Mouse (Mus musculus): ENCODE measurements around the gene St14.

Gene St14

DNA sequence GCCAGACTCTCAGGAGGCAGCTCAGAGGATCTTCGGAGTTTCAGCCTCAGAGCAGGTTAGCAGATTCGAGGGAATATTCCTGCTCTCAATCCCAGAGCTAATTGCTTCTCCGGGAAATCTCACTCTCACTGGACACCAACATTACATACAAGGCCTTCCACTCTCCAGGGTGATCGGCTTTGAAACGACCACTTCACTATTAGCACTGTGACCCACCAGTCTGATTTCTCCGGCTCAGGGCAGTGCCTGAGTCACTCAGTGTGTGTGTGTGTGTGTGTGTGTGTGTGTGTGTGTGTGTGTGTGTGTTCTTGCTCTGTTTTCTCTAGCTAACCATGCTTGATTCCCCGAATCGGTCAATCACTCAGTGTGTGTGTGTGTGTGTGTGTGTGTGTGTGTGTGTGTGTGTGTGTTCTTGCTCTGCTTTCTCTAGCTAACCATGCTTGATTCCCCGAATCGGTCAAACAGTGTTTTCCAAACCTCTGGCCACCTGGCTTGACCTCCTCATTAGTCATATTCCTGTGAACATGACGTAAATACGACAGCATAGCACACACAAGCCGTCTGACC is 9.1 kb downstream of the St14 start:
- DNase-seq (ENCODE audit: low spot score), result no peak

DNA sequence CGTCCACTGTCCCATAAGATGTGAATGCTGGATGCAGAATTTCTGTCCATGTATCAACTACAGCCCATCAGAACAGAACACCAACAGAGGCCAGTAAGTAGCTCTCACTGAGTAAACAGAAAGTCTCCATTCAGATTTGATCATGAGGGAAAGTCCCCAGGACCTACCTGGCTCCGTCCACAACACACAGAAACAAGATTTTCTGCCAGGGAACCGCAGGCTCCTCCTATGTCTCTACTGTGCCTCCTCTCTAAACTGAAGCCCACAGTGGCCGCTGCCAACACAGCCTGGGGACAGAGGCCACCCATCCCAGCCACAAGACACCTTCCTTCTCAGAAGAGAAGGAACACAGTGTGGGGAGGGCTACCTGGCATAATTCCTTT is 11.1 kb downstream of the St14 start:
- no peak for DNase-seq (ENCODE audit: low spot score)

DNA sequence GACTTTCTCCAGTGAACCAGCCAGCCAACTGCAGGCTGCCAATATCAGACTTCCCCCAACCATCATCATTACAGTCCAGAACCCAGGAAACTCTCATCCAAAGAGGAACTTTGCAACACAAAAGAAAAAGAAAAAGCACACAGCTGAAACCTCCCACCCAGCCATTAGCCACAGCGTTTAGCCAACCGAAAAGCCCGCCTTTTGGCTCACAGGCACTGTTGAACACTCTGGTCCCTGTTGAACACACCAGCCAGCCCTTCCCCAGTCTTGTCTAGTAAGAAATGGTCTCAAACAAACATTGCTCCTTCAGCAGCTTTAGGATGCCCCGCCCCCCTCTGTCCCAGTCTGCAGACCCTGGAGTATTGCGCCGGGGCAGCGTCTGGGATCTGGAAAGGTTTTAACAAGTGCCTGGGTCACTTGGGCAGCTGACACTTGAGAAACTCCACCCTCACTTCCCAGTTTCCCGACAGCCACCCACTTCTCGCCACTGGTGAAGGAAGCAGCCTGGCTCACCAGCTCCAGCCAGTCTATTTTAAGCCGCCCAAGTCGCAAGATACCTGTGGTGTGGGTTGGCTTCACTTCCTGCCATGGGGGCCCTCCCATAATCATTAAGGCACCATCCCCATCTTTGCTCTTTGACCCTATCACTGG is 11.6 kb downstream of the St14 start:
- DNase-seq (ENCODE audit: low spot score), result no peak

DNA sequence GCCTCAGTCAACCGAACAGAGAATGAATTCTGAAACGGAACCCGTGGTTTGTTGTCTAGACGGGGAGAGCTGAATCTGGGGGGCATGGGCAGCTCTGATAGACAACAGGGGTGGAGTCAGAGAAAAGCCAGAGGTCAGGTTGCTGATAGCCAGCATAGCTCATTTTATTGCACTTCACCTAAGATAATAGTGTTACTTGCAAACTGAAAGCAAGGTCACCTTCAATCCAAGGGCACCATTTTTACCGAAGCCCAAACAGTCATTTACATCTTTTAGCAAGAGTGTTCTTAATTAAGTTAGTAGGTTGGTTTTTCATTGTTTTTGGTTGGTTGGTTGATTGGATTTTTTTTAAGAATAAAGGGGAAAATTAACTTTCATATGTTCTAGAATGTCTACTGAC is 12.2 kb downstream of the St14 start:
- DNase-seq (ENCODE audit: low spot score), result no peak

DNA sequence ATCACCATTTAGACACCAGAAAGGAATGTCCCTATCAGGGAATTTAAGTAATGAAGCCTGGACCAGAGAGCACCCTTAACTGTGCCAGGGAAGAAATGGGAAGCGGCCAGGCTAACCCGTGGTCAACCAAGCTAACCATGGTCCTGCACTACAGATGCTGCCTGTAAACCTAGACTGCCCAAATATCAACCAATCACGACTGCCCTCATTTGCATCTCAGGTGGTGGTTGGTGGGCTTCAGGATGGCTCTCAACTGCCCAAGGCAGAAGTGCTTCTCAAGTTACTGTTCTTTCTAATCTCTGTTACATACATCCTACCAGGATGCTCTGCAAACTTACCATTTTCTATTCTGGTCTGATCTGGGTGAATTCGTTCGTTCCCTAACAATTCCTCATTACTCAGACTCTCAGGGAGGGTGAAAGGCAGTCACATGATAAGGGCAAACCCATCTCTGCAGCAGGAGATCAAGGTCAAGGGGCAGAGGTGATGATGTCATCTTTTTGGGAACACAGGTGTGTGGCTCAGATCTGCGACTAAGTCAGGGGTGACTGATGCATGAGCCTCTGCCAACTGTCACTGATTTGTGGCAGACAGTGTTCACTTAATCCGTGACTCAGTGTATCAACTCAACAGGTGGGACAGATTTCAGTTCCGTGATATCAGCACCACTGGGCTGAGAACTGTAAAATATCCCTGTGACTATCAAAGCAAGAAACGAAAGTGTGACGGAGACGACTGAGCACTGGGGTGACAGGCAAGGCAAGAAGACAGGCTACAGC is 12.9 kb downstream of the St14 start:
- DNase-seq (ENCODE audit: low spot score), result peak; percentile 87

DNA sequence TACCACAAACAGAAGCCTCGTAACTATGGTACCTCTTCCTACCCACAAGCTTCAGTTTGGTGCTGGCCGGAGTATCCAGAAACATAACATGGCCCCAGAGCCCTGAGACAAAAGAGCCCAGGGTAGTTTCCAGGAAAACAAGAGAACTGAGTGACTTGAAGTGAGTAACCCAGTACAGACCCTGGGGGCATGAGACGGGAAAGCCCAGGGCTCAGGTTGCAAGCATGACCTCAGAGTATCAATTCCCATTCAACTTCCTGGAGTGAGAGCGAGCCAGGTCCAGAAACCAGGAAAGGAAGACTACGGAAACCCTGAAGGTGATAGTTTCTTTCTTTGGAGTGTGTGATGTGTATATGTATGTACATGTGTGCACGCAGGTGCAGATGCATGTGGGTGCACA is 14.2 kb downstream of the St14 start:
- DNase-seq (ENCODE audit: low spot score), result no peak

DNA sequence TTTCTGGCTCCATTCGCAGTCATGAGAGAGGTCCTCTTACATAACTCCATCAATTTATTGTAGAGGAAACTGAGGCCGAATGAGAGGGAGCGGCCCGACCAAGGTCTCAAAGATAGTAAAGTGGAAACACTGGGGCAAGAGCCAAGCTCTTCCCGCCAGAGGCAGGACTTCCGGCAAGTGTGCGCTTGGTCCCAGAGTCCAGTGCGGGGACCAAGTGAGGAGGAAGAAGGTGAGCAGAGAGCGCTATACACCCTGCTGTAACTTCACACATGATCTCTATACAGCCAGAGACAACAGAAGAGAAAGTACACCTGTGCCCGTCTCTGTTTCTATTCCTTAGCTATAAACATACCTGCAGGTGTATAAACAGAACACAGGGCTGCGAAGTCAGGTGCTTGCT is 14.6 kb downstream of the St14 start:
- DNase-seq (ENCODE audit: low spot score), result no peak

DNA sequence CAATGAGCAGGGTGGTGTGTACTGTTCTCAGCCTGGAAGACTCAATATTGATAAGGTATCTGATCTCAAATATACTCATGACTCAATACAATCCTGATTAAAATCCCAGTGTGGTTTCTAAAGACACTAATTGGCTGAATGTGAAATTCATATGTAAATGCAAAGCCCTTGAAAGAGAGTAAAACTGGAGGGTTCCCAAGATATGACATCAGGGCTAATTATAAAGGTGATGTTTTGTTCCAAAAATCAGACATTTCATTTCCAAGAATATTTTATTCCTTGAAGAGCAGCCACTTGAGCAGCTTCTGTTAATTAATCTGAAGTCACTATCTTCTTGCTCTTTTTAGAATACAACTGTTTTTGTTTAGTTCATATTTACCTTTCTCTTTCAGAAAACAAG is 16.1 kb downstream of the St14 start:
- no peak for DNase-seq (ENCODE audit: low spot score)

DNA sequence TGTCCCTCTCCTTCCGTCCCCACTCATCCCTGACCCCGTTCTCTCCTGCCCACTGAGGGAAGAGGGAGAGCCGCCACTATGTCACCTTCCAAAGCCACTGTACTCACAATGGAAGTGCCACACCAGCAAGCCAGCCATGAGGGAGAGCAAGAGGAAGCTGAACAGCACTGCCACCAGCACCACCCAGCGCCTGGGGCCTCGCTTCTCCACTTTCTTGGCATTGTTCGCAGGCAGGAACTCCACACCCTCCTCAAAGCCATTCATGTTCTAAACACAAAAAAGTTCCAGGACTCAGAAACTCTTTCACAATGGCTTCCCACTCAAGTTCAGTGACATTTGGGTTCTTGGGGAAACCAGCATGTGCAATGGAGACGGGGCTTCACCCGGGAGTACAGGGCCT is 23.2 kb downstream of the St14 start:
- no peak for DNase-seq (ENCODE audit: low spot score)

DNA sequence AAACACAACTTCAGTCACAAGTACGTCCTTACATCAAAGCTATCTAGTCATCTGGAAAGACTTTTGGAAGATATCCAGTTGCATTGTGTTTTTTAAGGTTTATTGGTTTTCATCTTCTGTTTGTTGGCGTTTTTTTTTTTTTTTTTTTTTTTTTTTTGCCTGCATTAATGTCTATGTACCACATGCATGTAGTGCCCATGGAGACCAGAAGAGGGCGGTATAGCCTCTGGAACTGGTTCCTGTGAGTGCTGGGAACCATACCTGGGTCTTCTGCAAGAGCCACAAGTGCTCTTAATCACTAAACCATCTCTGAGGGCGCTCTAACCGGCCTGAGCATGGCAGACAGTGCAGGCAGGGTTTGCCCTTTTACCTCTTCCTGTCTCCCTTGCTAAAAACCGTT is 33.5 kb downstream of the St14 start:
- no peak for DNase-seq (ENCODE audit: low spot score)

DNA sequence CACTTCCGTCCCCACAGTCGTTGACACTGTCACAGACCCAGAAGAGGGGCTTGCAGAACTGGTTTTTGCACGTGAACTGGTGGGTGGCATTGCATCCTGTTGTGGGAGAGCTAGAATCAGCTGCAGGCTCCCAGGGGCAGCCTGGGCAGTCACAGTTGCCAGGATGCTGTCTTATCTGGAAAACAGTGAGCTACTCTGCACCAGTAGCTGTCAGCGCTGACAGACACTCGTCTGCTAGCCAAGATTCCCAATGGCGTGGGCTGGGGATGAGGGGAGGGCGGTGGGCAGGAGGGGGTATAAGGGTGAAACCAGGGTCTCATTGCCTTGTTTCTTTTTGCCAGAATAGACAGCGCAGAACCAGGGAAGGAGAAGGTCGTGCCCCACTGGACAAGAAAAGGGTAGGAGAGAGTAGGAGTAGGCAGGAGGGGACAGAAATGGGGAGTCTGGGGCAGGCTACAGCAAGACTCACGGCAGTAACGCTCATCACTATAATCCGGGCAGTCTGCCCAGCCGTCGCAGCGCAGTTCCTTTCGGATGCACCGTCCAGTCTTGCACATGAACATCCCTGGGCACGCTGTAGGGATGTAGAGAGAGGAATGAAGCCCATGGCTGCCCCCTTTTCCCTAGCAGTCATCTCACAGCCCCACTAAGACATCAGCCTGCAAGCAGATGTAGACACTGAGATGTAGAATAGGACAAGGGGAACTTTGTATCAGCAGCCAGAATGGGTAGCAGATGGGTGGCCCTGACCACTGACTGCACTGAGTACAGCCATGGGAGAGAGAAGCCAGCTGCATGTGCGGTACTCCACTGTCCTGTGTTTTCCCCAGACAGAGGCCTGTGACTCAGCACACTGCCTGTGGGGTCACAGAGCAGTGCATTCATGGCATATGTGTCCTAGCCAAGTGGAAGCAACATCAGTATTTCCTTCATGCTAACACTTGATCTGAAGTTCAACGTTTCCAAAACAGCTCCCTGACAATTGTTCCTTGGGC is 34.3 kb downstream of the St14 start:
- no peak for DNase-seq (ENCODE audit: low spot score)

DNA sequence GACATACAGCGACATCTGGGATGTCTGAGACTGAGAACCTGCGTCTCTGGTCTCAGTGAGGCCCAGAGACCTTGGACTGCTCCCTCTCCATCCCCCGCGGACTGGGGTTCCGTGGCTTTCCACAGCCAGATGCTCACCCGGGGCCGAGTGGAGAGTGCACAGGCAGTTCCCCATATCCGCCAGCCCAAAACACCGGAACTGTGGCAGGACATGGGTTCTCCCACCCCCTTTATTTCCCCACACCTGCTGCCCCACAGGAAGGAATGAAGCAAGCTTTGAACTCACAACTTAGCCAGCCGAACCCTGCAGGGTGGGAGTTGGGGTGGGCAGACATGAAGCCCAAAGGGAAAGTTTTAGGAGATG is 38.8 kb downstream of the St14 start:
- DNase-seq (ENCODE audit: low spot score), result no peak

DNA sequence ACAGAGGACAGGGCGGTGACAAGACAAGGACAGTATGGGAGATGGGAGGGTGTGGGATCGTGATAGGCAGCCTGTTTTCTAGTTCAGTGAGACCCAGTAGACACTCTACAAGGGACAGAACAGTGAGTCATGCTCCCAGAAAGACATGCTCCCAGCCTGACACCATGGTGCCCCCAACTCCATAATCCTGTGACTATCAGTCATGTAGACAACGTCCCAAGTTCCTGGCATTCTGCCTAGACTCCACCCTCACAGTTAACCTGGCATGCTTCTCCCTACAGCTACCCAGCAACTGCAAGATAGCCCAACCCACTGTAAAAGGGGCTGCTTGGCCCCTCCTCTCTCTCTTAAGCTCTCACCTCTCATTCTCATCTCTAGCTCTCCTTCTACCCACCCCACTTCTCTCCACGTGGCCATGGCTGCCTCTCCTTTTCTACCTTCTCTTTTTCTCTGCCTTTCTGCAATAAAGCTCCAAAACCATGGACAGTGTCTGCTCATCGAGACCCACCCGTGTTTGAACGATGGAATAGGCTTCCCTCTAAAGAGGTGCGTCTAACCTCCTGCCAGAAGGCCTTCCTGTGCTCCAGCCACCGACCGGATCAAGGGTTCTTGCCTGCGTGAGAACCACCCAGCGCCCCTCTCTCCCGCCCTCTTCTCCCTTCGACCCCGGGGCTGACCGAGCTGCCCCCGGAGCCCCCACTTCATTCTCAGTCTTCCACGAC is 39.4 kb downstream of the St14 start:
- DNase-seq (ENCODE audit: low spot score), result no peak

DNA sequence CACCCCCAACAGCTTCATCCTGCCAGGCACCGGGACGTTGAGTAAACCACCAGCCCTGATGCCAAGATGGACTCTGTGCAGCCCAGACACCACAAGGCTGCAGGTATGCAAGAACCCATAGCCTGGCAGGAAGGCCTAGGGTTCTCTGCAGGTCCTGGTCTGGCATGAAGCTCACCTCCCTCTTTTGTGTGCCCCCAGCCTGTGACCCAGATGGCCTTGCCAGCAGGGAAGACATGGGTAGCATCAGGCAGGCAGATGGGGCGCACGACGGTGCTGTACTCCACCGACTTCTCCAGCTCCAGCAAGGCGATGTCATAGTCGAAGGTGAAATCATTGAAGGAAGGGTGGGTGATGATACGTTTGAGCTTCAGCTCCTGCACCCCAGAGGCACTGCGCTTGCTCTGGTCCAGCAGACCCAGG is 40.5 kb downstream of the St14 start:
- DNase-seq (ENCODE audit: low spot score), result no peak

DNA sequence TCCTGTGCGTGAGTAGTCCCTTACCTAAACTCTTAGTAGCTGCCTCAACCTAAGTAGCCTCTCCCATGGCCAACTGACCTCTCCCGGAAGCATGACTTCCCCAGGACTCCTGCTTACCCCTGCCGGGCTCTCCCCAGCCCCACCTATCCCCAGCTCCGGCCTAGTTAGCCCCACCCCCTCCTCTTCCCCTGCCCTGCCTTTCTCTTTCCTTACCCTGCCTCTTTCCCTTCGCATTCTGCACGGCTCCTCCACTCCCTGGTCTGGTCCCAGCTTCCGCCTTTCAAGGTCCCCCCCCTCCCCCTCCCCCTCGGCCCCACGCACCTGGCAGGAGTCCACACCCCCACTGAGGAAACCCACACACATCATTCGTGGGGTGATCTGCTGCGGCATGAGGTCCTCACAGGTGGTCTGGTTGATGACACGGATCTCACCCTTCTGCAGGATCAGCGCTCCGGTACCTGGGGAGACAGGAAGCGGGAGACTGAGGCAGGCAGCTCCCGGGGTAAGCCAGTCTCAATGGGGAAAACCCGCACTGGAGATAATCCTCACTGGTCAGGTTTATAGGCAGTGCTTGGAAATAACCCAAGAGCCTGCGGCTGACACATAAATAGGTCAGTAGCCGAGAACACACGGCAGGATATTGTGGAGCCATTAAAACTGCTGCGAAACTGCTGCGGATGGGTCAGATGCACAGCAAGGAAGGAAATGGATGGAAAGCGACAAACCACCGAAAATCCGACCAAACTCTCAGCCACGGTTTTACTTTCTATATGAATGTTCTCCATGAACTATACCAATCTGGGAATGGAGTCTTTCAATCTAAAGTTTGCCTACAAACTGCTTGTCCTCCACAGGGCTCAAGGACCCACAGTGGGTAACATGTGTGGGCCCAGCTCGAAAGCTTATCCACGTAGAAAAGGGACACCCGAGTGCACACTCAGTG is 41.3 kb downstream of the St14 start:
- DNase-seq (ENCODE audit: low spot score), result no peak

DNA sequence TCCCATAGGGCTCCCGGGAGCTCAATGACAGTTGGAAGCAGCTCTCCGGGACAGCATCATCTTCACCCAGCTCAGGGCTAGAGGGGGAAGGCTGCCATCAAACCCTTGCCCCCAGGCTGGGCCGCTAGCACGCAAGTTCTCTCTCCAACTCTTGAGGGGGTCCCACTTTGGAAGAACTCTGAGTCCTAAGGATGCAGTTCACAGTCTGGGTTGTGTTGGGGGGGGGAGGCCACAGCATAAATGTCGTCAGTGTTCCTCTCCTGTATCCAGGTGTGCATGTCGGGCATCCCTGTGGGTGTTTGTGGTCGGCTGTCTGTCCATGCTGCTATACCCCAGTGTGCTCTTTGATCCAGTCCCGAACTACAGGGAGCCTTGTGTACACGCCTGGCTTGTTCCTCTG is 42.1 kb downstream of the St14 start:
- DNase-seq (ENCODE audit: low spot score), result no peak

DNA sequence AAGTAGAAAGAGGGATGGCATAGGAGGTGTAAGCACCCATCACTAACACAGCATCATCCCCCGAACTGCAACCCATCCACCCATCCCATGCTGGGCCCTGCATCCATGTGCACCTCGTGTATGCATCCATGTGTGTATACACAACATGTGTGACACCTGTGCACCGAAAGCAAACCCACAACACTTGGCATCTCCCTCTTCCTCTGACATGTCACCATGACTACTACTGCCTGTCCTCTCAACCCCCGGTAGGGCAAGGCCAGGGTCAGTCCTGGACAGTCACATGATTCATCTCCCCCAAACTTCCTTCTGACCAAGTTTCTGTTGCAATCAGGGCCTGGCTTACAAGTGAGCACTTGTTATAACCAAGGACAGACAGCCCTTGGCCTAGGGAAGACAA is 42.8 kb downstream of the St14 start:
- no peak for DNase-seq (ENCODE audit: low spot score)

DNA sequence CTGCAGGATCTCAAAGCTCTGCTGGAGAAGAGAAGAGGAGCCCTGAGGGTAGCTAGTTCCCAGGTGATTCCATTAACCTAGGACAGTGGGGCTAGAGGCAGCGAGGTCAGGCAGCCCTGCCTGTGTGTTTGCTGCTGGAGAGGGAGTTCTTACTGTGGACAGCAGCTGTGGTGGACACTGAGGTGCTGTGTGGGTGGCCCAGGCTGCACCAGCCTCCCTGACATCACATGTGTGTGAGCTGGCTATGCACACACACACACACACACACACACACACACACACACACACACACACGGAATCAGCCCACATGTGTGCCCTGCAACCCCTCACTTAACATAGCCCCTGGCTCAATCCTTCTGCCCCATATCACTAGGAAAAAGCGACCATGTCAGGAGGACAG is 43.5 kb downstream of the St14 start:
- no peak for DNase-seq (ENCODE audit: low spot score)

DNA sequence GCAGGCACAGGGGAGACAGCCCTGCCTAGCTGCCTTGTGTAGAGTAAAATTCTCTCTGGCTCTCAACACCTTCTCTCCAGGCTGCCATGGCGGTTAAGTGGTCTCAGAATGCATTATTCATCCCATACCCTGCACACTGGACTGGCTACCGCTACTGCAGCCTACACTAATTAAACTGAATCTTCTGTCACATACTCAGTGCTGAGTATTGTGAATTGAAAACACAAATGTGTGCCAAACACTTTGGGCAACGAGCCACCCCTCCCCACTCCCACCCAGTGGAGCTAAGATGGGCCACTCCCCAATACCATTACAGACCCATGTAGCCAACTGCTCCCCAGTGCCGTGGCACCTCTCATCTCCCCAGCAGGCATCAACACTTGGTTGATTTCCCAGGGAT is 44.2 kb downstream of the St14 start:
- no peak for DNase-seq (ENCODE audit: low spot score)

DNA sequence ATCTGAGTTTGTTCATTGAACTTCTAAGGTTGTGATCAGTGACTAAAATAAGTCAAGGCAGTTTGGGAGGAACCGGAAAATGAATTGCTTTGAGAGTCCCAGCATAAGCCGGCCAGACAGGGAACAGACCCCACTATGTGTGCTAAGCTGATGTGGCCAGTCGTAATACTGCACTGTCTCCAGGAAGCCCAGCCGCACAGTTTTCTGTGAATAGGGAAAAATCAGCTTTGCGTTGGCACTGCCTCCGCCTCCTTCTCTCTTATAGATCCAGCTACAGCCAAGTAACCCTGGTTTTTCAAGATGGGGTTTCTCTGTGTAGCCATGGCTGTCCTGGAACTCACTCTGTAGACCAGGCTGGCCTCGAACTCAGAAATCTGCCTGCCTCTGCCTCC is 44.9 kb downstream of the St14 start:
- no peak for DNase-seq (ENCODE audit: low spot score)

Measured in embryo, embryonic 10 days (tissue).